Mouse (Mus musculus): ENCODE results near the gene Pctp. TPM values are rescaled to one million over a fixed set of nuclear protein-coding genes. Genes with fewer than 3 reads are reported as not detected.

Gene Pctp
- polyA plus RNA-seq (2016; fragmentation: Nextera tagmentation; extraction: Ambion mirVana), result 26.2 and 28.5 TPM in 2 replicates

DNA sequence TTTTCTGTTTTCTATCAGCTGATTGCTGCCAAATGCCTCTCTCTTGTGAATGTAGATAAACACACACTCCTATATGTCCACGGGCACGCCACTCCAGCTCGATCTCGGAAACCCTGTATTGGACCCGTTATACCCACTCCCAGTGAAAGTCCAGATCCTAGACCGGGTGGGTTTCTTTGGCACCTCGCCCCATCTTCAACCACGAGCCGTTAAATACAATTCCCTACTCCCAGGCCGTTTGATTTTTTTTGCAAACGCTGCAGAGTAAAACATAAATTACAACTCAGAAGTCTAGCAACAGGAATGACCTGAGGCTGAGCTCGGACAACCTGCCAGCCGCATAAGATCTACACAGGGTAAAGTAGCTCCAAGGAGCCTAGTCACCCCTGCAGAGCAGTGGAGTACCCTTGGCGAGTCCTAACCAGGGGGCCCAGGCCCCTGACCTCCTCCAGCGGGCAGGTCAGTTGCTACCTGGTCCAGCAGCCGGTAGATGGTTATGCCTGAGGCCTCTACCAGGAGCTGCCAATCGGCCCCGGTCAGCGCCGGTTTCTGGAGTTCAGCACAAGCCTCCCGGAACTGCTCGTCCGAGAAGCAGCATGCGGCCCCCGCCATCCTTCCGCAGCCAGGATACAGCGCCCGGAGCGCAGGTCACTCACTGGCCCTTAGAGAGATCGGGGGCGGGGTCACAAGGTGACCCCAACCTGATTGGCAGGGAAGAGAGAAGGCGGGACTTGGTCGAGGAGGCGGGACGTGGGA, at the start of gene Pctp:
Pctp (minus strand) TSS at position 664 of the 756 bp plus-strand sequence.
- peak; percentile 96 for DNase-seq (ENCODE audit: low spot score)
- Histone ChIP-seq H3K27me3 (ENCODE audit: insufficient read depth, poor library complexity, severe bottlenecking) (no peaks in the 10 kb centered on the region), H3K4me1 (peaks cover 10% of the 10 kb centered on the region; the same call in 1 of the 2 replicates), H3K27ac (peak within 1 kb of the TSS; percentile 93), H3K9me3 (no peaks in the 10 kb centered on the region), H3K36me3 (no peaks in the 10 kb centered on the region), H3K4me3 (peak within 1 kb of the TSS; percentile 77)
- WGBS, result 12% methylated on average over 35 of the region's 35 CpGs

DNA sequence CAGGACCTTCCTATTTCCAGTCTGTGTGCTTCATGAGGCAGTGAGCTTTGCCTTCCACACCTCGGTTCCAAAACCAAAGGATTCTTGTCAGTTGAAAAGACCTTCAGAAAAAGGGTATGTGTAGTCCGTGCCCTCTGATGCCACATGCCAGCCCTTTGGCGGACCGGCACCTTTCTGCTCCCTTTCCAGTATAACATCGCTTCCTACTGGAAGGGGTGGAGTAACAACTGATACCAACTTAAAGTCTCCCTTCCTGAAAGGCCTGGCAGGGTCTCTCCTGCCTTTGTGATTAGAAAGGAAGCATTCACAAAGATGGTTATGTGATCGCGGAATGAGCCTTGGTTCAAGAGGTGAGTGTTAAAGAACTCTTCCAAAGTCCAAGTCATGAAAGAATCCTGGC, 47.3 kb upstream of the Pctp start:
- peaks cover 13% of the 10 kb centered on the region; the same call in 1 of the 2 replicates for H3K4me1 ChIP-seq
- WGBS, result 74% methylated on average over 7 of the region's 7 CpGs
- no peak for DNase-seq (ENCODE audit: low spot score)
- H3K4me3 ChIP-seq, result no peak overlapping the region
- H3K36me3 ChIP-seq, result no peaks in the 10 kb centered on the region
- H3K9me3 ChIP-seq, result no peaks in the 10 kb centered on the region
- H3K27me3 ChIP-seq (ENCODE audit: insufficient read depth, poor library complexity, severe bottlenecking), result no peaks in the 10 kb centered on the region
- no peak overlapping the region for H3K27ac ChIP-seq

DNA sequence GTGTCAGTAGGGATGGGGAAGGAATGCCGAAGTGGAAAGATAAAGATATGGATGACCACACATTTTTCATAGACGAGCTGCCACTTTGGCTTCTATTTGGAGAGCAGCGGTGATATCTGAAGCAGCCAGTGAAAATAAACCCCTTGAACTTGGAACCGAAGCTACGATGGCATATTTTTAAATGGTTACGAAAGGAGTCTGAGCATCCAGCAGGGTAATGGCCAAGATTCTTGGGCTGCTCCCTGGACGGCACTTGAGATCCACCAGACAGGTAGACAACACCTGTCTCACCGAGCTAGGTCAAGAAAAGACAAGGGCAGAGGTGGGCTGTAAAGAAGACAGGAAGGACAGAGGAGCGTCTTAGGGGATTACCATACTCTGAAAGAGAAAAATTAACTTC, 44.6 kb upstream of the Pctp start:
- H3K27ac ChIP-seq, result no peak overlapping the region
- H3K36me3 ChIP-seq, result no peaks in the 10 kb centered on the region
- no peak for DNase-seq (ENCODE audit: low spot score)
- no peaks in the 10 kb centered on the region for H3K9me3 ChIP-seq
- WGBS, result 73% methylated on average over 9 of the region's 9 CpGs
- H3K27me3 ChIP-seq (ENCODE audit: insufficient read depth, poor library complexity, severe bottlenecking), result no peaks in the 10 kb centered on the region
- 0 out of 2 replicates have a peak, but pooled peaks cover 2% of the 10 kb centered on the region for H3K4me1 ChIP-seq
- no peak overlapping the region for H3K4me3 ChIP-seq

DNA sequence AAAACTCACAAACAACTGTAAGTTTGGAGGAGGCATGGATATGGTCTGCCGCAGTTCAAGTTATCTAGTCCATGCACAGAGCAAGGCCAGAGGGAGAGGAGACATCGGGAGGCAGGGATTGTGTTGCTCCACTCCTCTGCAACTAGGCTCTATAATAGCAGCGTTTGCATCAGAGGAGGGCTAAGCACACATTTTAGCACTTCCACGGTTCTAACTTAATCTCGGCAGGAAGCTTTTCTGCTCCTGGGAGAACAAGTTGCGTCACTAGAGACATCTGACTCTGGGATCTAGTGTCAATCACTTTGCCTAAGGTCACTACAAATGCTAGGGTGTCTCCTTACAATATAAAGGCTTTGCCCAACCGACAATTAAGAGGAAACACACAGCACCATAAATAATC, 43.5 kb upstream of the Pctp start:
- H3K27me3 ChIP-seq (ENCODE audit: insufficient read depth, poor library complexity, severe bottlenecking), result no peaks in the 10 kb centered on the region
- H3K4me3 ChIP-seq, result no peak overlapping the region
- no peak for DNase-seq (ENCODE audit: low spot score)
- H3K4me1 ChIP-seq, result 0 out of 2 replicates have a peak, but pooled peaks cover 2% of the 10 kb centered on the region
- H3K27ac ChIP-seq, result no peak overlapping the region
- no peaks in the 10 kb centered on the region for H3K36me3 ChIP-seq
- 32% methylated on average over 7 of the region's 7 CpGs for WGBS
- no peaks in the 10 kb centered on the region for H3K9me3 ChIP-seq

DNA sequence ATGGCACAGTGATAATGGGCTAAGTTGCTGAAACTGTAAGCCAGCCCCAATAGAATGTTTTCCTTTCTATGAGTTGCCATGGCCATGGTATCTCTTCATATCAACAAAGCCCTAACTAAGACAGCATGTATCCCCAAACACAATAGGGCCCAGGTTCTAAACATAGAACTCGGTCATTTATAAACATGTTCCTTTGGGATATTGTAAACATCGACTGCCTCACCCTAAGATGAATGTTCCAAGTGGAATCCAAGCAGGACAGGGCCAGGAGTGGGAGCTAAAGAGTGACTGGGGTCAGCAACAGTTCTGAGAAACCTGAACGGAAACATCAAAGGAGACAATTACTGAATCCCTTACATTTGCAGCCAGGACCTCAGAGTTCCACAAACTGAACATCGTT, 41.8 kb upstream of the Pctp start:
- Histone ChIP-seq H3K4me3 (no peak overlapping the region), H3K27me3 (ENCODE audit: insufficient read depth, poor library complexity, severe bottlenecking) (no peaks in the 10 kb centered on the region)
- WGBS, result 85% methylated on average over 4 of the region's 4 CpGs

DNA sequence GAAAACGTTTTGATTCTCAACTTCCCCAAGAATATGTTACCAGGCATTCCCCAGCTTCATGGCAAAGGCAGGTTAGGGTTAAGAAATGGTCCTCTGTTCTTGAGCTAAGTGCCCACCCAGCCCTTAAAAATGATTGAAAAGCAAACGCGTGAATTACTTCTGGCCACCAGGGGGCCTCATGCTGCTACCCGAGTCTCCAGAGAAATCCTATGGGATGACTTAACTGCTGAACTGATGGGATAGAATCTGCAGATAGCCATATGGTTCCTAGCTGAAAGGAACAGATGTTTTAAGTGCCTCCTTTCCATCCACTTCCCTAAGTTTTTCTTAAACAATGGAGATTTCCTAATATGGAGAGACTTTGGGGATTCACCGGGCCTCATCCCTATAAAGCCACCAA, 35.3 kb upstream of the Pctp start:
- no peaks in the 10 kb centered on the region for H3K9me3 ChIP-seq
- no peaks in the 10 kb centered on the region for H3K27me3 ChIP-seq (ENCODE audit: insufficient read depth, poor library complexity, severe bottlenecking)
- DNase-seq (ENCODE audit: low spot score), result no peak
- WGBS, result 23% methylated on average over 5 of the region's 5 CpGs
- peaks cover 19% of the 10 kb centered on the region; the same call in 1 of the 2 replicates for H3K36me3 ChIP-seq
- H3K4me3 ChIP-seq, result no peak overlapping the region
- H3K27ac ChIP-seq, result no peak overlapping the region
- H3K4me1 ChIP-seq, result peaks cover 7% of the 10 kb centered on the region; the same call in 1 of the 2 replicates

More for the DNA sequence above, 41.8 kb upstream of the Pctp start:
- 0 out of 2 replicates have a peak, but pooled peaks cover 2% of the 10 kb centered on the region for H3K4me1 ChIP-seq
- no peak overlapping the region for H3K27ac ChIP-seq
- H3K36me3 ChIP-seq, result no peaks in the 10 kb centered on the region
- no peaks in the 10 kb centered on the region for H3K9me3 ChIP-seq
- DNase-seq (ENCODE audit: low spot score), result no peak

DNA sequence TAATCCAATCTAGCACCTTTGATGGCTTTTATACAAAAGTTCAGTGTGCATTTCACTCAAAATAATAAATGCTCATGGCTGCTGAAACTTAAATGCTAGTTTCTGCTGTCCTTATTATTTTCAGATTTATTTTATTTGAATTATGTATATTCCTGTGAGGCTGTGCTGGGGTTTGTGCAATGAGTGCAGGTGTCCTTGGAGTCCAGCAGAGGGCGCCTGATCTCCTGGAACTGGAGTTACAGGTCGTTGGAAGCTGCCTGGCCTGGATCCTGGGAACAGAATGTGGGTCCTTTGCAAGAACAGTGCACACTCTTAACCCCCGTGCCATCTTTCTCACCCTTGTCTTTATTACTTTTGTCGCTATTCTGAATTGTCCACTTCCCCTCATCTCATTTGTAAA, 33.7 kb upstream of the Pctp start:
- DNase-seq (ENCODE audit: low spot score), result no peak
- H3K36me3 ChIP-seq, result peaks cover 19% of the 10 kb centered on the region; the same call in 1 of the 2 replicates
- WGBS, result 82% methylated on average over 4 of the region's 4 CpGs

DNA sequence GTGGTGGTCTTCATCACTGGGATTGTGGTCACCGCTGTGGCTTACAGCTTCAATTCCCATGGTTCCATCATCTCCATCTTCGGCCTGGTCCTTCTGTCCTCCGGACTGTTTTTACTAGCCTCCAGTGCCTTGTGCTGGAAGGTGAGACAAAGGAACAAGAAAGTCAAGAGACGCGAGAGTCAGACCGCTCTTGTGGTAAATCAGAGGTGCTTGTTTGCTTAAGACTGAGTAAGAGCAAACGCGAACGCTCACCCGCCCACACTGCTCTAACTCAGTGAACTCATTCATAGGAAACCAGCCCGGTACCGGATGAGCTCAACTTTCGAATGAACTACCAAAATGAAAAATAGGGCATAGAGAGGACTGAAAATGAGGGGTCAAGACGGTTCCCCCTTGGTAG, 32.8 kb upstream of the Pctp start:
- Histone ChIP-seq H3K27ac (no peak overlapping the region), H3K4me1 (peaks cover 9% of the 10 kb centered on the region; the same call in 1 of the 2 replicates), H3K4me3 (no peak overlapping the region), H3K9me3 (no peaks in the 10 kb centered on the region), H3K27me3 (ENCODE audit: insufficient read depth, poor library complexity, severe bottlenecking) (peaks cover 16% of the 10 kb centered on the region), H3K36me3 (peaks cover 19% of the 10 kb centered on the region; the same call in 1 of the 2 replicates)
- DNase-seq (ENCODE audit: low spot score), result no peak
- 92% methylated on average over 14 of the region's 14 CpGs for WGBS

More for the DNA sequence above, 33.7 kb upstream of the Pctp start:
- Histone ChIP-seq H3K27ac (no peak overlapping the region), H3K9me3 (no peaks in the 10 kb centered on the region), H3K4me3 (no peak overlapping the region), H3K4me1 (peaks cover 9% of the 10 kb centered on the region; the same call in 1 of the 2 replicates), H3K27me3 (ENCODE audit: insufficient read depth, poor library complexity, severe bottlenecking) (peaks cover 10% of the 10 kb centered on the region)

DNA sequence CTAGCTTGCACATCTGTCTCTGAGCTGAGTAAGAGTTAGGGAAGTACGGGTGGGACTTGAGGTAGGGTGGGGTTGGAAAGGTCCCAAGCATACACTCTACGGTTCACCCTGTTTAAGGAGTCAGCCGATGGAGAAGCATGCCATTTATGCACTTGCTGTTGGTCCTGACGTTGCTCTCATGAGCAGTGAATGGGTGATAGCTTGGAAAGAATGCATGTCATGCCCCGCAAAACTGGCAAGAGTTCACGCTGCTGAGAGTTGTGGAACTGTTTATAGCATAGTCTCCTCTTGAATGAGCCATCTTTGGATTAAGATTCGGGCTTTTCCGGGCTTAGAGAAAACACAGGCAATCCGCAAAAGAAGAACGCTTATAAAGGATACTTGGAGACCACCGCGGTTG, 32.0 kb upstream of the Pctp start:
- Histone ChIP-seq H3K4me1 (peaks cover 14% of the 10 kb centered on the region; the same call in 1 of the 2 replicates), H3K9me3 (no peaks in the 10 kb centered on the region), H3K4me3 (no peak overlapping the region), H3K36me3 (peaks cover 19% of the 10 kb centered on the region; the same call in 1 of the 2 replicates), H3K27ac (no peak overlapping the region), H3K27me3 (ENCODE audit: insufficient read depth, poor library complexity, severe bottlenecking) (peaks cover 20% of the 10 kb centered on the region)
- 82% methylated on average over 12 of the region's 12 CpGs for WGBS
- no peak for DNase-seq (ENCODE audit: low spot score)

DNA sequence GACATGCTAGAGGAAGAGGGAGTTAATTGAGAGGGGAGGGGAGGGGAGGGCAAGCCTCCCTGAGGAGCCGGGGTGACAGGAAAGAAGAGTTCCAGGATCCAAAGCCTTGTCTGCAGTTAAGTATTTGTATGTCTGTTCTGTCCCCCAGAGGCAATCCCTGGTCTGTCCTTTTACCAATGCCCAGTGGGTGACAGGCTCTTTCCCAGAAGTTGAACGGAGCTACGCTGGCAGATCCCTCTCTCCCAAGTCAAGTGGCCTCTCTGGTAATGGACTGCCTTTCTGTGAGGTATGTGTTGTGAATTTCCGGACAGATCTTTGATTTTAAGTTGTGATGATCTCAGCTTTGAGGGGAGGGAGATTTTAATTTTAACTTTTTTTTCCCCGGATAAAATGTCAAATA, 30.7 kb upstream of the Pctp start:
- Histone ChIP-seq H3K9me3 (no peaks in the 10 kb centered on the region), H3K27me3 (ENCODE audit: insufficient read depth, poor library complexity, severe bottlenecking) (peaks cover 22% of the 10 kb centered on the region), H3K4me1 (peaks cover 17% of the 10 kb centered on the region; the same call in 1 of the 2 replicates), H3K27ac (no peak overlapping the region), H3K4me3 (peak overlapping the region; percentile 54), H3K36me3 (peaks cover 19% of the 10 kb centered on the region; the same call in 1 of the 2 replicates)
- 28% methylated on average over 5 of the region's 5 CpGs for WGBS
- DNase-seq (ENCODE audit: low spot score), result no peak

DNA sequence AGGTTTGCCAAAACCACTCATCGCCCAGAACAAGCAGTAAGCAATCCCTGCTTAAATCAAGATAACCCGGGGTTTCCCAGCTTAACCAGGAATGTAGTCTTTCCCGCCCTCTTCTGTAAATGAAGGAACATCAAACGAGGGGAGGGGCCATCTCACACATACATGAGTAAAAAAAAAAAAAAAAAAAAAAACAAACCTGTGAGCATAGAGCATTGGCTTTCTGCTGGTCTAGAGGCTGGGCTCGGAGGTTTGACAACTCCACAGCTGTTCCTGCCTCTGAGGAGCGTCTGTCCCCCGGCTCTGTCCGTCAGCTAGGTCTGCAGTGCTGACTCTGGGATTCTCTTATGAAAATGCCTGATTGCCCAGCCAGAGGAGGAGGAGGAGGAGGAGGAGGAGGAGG, 30.1 kb upstream of the Pctp start:
- peak overlapping the region; percentile 54 for H3K4me3 ChIP-seq
- no peak for DNase-seq (ENCODE audit: low spot score)
- 9% methylated on average over 8 of the region's 8 CpGs for WGBS
- peaks cover 19% of the 10 kb centered on the region; the same call in 1 of the 2 replicates for H3K36me3 ChIP-seq
- H3K9me3 ChIP-seq, result no peaks in the 10 kb centered on the region
- peaks cover 28% of the 10 kb centered on the region for H3K27me3 ChIP-seq (ENCODE audit: insufficient read depth, poor library complexity, severe bottlenecking)
- H3K27ac ChIP-seq, result no peak overlapping the region
- peaks cover 17% of the 10 kb centered on the region; the same call in 1 of the 2 replicates for H3K4me1 ChIP-seq

DNA sequence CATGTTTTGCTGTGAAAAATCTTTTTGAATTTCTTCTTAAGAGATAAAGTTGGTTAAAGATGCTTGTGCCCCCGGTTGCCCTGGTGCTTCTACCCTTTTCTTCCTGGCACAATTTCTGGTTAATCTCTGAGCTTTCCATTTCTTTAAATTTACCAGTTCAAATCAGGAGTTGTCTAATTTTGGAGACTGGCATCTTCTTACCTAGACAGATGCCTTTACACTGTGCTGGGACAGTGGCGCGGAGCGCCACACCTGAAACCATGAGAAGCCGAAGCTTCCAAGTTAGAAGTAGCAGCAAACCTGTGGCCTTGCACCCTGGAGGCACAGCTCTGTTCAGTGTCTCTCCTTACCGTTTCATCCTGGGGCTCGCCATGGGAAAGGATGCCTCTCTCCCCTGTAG, 28.4 kb upstream of the Pctp start:
- Histone ChIP-seq H3K4me1 (peaks cover 17% of the 10 kb centered on the region; the same call in 1 of the 2 replicates), H3K36me3 (peaks cover 9% of the 10 kb centered on the region; the same call in 1 of the 2 replicates), H3K27me3 (ENCODE audit: insufficient read depth, poor library complexity, severe bottlenecking) (peaks cover 35% of the 10 kb centered on the region), H3K4me3 (peak overlapping the region; percentile 54), H3K9me3 (no peaks in the 10 kb centered on the region), H3K27ac (peak overlapping the region; percentile 22; the same call in 1 of the 2 replicates)
- no peak for DNase-seq (ENCODE audit: low spot score)
- WGBS, result 30% methylated on average over 7 of the region's 7 CpGs

DNA sequence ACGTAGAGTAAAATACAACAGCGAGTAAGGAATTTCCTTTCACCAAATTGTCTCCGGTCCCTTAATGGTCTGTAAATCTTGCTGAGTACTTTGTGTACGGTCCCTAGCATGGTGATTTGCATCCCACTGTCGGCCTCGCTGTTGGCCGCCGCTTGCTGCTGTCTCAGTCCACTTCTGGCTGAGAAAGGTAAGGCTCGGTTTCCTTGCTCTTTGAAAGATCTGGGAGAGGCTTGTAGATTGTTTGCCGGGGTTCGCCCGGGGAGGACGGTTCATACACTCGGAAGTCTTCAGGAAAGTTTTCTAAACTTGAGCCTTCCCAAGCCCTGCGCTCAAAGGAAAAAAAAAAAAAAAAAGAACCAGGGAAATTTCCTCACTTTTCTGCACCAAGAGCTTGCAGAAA, 27.9 kb upstream of the Pctp start:
- DNase-seq (ENCODE audit: low spot score), result peak; percentile 76
- Histone ChIP-seq H3K36me3 (peaks cover 5% of the 10 kb centered on the region; the same call in 1 of the 2 replicates), H3K9me3 (no peaks in the 10 kb centered on the region), H3K4me3 (peak overlapping the region; percentile 54), H3K4me1 (peaks cover 21% of the 10 kb centered on the region; the same call in 1 of the 2 replicates), H3K27ac (no peak overlapping the region), H3K27me3 (ENCODE audit: insufficient read depth, poor library complexity, severe bottlenecking) (peaks cover 35% of the 10 kb centered on the region)
- under 1% methylated on average over 15 of the region's 15 CpGs for WGBS
